Mouse (Mus musculus): ENCODE results near the gene Diras1. TPM values are rescaled to one million over a fixed set of nuclear protein-coding genes. Genes with fewer than 3 reads are reported as not detected.

Diras1 gene
- total and polyA plus RNA-seq, 2 experiments from 2014 or later = not detected

DNA sequence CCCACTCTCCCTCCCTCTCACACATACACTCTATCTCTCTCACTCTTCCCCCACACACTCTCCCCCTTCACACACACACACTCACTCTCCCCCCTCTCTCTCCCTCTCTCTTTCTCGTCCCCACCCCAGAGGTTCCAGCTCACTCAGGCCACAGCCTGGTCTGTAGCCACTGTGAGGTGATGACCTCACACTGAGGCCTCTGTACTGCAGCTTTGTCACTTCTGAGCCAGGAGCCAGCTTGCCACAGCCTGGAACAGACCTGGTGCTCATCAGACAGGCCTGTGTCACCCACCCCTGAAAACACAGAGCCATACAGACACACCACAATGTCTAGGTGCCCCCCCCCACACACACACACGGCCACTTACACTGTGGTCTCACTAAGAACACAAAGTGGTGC lies 5.3 kb downstream of the Diras1 start:
- H3K4me1 ChIP-seq (ENCODE audit: control insufficient read depth, insufficient read depth) = no peaks in the 10 kb centered on the region
- TF ChIP-seq CTCF (IDR thresholded peaks at IDR 0.05; ENCODE audit: low read depth) = no peak
- TF ChIP-seq EP300 (IDR thresholded peaks at IDR 0.05; ENCODE audit: low read depth) = no peak
- peaks cover 39% of the 10 kb centered on the region for H3K27me3 ChIP-seq (ENCODE audit: control insufficient read depth, insufficient read depth, low read length)
- no peaks in the 10 kb centered on the region for H3K9me3 ChIP-seq (replicated peaks; ENCODE audit: control insufficient read depth, low read length)
- ATAC-seq (ENCODE audit: insufficient read depth, low read depth) (no peak), DNase-seq (ENCODE audit: low spot score) (no peak)
- H3K36me3 ChIP-seq (replicated peaks; ENCODE audit: control insufficient read depth, insufficient read depth, low read length) = no peaks in the 10 kb centered on the region
- no peak overlapping the region for H3K9ac ChIP-seq (replicated peaks; ENCODE audit: low read depth, low read length)
- H3K4me3 ChIP-seq (ENCODE audit: low read depth, low read length) = no peak overlapping the region
- H3K4me2 ChIP-seq (ENCODE audit: low read depth, low read length) = no peak overlapping the region
- no peak overlapping the region for H3K27ac ChIP-seq (ENCODE audit: low read depth)
- 50% methylated on average over 2 of the region's 2 CpGs for WGBS

DNA sequence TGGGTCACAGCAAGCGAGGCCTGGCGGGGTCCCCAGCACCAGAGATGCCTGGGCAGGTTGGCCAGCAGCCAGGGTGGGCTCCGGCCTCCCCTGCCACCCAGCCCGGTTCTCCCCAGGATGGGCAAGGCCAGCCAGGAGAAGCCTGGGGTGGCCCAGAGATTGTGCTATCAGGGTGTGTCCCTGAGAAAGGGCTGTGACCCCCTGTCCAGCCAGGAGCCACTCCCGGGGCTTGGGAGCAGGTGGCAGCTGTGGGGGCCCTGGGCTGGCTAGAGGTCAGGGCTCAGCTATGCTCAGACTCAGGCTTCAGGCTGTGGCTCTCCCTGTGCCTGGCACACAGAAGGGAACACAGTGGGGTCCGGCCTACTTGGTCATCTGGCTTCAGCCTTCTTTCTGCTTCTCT lies 5.8 kb downstream of the Diras1 start:
- WGBS = 75% methylated on average over 6 of the region's 6 CpGs
- H3K27ac ChIP-seq (ENCODE audit: low read depth) = no peak overlapping the region
- H3K4me3 ChIP-seq (ENCODE audit: low read depth, low read length) = no peak overlapping the region
- DNase-seq (ENCODE audit: low spot score) (no peak), ATAC-seq (ENCODE audit: insufficient read depth, low read depth) (no peak)
- no peaks in the 10 kb centered on the region for H3K36me3 ChIP-seq (replicated peaks; ENCODE audit: control insufficient read depth, insufficient read depth, low read length)
- H3K4me2 ChIP-seq (ENCODE audit: low read depth, low read length) = no peak overlapping the region
- peaks cover 34% of the 10 kb centered on the region for H3K27me3 ChIP-seq (ENCODE audit: control insufficient read depth, insufficient read depth, low read length)
- no peak overlapping the region for H3K9ac ChIP-seq (replicated peaks; ENCODE audit: low read depth, low read length)
- TF ChIP-seq CTCF (IDR thresholded peaks at IDR 0.05; ENCODE audit: low read depth) (no peak), EP300 (IDR thresholded peaks at IDR 0.05; ENCODE audit: low read depth) (no peak)
- H3K4me1 ChIP-seq (ENCODE audit: control insufficient read depth, insufficient read depth) = no peaks in the 10 kb centered on the region
- H3K9me3 ChIP-seq (replicated peaks; ENCODE audit: control insufficient read depth, low read length) = no peaks in the 10 kb centered on the region

DNA sequence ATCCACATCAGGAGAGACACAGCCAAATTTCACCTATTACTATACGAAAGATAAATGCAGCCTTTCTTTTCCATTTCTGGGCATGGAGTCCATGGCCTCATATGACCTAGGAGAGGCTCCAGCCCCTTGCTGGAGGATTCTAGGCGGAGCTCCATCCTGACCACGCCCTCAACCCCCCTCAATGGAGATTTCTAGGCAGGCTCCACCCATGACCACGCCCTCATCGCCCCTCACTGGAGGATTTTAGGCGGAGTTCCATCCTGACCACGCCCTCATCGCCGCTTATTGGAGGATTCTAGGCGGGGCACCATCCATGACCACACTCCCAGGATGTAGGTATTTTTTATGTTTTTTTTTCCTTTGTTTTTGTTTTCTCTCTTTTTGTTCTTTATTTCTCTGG lies 7.1 kb downstream of the Diras1 start:
- H3K27ac ChIP-seq (ENCODE audit: low read depth) = no peak overlapping the region
- no peaks in the 10 kb centered on the region for H3K4me1 ChIP-seq (ENCODE audit: control insufficient read depth, insufficient read depth)
- H3K9ac ChIP-seq (replicated peaks; ENCODE audit: low read depth, low read length) = no peak overlapping the region
- 34% methylated on average over 10 of the region's 10 CpGs for WGBS
- peak; percentile 21 for DNase-seq (ENCODE audit: low spot score)
- peaks cover 21% of the 10 kb centered on the region; the same call in 1 of the 2 replicates for H3K27me3 ChIP-seq (ENCODE audit: control insufficient read depth, insufficient read depth, low read length)
- ATAC-seq (ENCODE audit: insufficient read depth, low read depth) = no peak
- no peak overlapping the region for H3K4me2 ChIP-seq (ENCODE audit: low read depth, low read length)
- no peaks in the 10 kb centered on the region for H3K9me3 ChIP-seq (replicated peaks; ENCODE audit: control insufficient read depth, low read length)
- no peak overlapping the region for H3K4me3 ChIP-seq (ENCODE audit: low read depth, low read length)
- TF ChIP-seq EP300 (IDR thresholded peaks at IDR 0.05; ENCODE audit: low read depth) (no peak), CTCF (IDR thresholded peaks at IDR 0.05; ENCODE audit: low read depth) (no peak)
- H3K36me3 ChIP-seq (replicated peaks; ENCODE audit: control insufficient read depth, insufficient read depth, low read length) = no peaks in the 10 kb centered on the region

DNA sequence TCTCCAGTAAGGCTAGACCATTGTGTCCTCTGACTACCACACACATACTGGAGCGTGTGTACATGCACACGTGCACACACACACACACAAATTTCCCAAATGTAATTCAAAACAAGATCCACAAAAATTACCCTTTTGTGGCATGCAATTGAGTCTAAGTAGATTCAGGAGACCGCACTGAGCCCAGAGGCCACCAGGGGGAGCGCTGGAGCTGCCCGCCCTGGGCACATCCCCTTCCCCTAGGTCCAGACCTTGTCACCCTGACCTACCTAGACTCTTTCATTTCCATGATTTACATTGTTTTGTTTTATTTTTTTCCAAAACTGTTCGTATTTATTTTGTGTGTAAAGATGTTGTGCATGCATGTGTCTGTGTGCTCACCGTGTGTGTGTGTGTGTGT lies 8.8 kb downstream of the Diras1 start:
- Histone ChIP-seq H3K9me3 (replicated peaks; ENCODE audit: control insufficient read depth, low read length) (no peaks in the 10 kb centered on the region), H3K4me2 (ENCODE audit: low read depth, low read length) (no peak overlapping the region), H3K4me3 (ENCODE audit: low read depth, low read length) (no peak overlapping the region), H3K27ac (ENCODE audit: low read depth) (no peak overlapping the region), H3K4me1 (ENCODE audit: control insufficient read depth, insufficient read depth) (no peaks in the 10 kb centered on the region), H3K9ac (replicated peaks; ENCODE audit: low read depth, low read length) (no peak overlapping the region), H3K27me3 (ENCODE audit: control insufficient read depth, insufficient read depth, low read length) (0 out of 2 replicates have a peak, but pooled peaks cover 8% of the 10 kb centered on the region), H3K36me3 (replicated peaks; ENCODE audit: control insufficient read depth, insufficient read depth, low read length) (no peaks in the 10 kb centered on the region)
- DNase-seq (ENCODE audit: low spot score) = peak; percentile 36
- no peak for ATAC-seq (ENCODE audit: insufficient read depth, low read depth)
- TF ChIP-seq CTCF (IDR thresholded peaks at IDR 0.05; ENCODE audit: low read depth) (peak; percentile 69), EP300 (IDR thresholded peaks at IDR 0.05; ENCODE audit: low read depth) (no peak)
- WGBS = 7% methylated on average over 7 of the region's 7 CpGs

DNA sequence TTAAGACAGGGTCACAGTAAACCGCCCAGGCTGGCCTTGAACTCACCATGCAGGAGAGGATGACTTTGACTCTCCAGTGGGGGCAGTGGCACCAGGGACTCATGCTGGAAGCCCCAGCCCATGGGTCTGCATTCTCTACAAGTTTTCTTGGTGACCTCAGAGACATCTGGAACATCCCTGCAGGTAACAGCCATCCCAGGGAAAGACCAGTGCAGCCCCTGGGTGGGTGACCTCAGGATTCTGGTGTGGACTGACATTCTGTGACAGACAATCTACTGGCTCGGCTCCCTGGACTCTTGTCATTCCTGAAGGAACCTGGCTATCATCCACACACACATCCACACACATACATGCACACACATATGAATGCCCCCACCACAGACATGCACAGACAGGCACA lies 9.8 kb downstream of the Diras1 start:
- no peak for ATAC-seq (ENCODE audit: insufficient read depth, low read depth)
- Histone ChIP-seq H3K4me3 (ENCODE audit: low read depth, low read length) (no peak overlapping the region), H3K27me3 (ENCODE audit: control insufficient read depth, insufficient read depth, low read length) (0 out of 2 replicates have a peak, but pooled peaks cover under 1% of the 10 kb centered on the region), H3K27ac (ENCODE audit: low read depth) (no peak overlapping the region), H3K4me2 (ENCODE audit: low read depth, low read length) (no peak overlapping the region), H3K4me1 (ENCODE audit: control insufficient read depth, insufficient read depth) (no peaks in the 10 kb centered on the region), H3K9me3 (replicated peaks; ENCODE audit: control insufficient read depth, low read length) (no peaks in the 10 kb centered on the region), H3K9ac (replicated peaks; ENCODE audit: low read depth, low read length) (no peak overlapping the region), H3K36me3 (replicated peaks; ENCODE audit: control insufficient read depth, insufficient read depth, low read length) (no peaks in the 10 kb centered on the region)
- no peak for DNase-seq (ENCODE audit: low spot score)
- 70% methylated on average over 2 of the region's 2 CpGs for WGBS
- TF ChIP-seq EP300 (IDR thresholded peaks at IDR 0.05; ENCODE audit: low read depth) (no peak), CTCF (IDR thresholded peaks at IDR 0.05; ENCODE audit: low read depth) (no peak)

Measured in heart, postnatal 0 days (tissue).